Mouse (Mus musculus): ENCODE data around the gene Hmga1. TPM values are rescaled to one million over a fixed set of nuclear protein-coding genes. Genes with fewer than 3 reads are reported as not detected.

Hmga1 gene
- total and polyA plus RNA-seq, 3 experiments, result 131 to 1,702 (median 270) TPM

DNA sequence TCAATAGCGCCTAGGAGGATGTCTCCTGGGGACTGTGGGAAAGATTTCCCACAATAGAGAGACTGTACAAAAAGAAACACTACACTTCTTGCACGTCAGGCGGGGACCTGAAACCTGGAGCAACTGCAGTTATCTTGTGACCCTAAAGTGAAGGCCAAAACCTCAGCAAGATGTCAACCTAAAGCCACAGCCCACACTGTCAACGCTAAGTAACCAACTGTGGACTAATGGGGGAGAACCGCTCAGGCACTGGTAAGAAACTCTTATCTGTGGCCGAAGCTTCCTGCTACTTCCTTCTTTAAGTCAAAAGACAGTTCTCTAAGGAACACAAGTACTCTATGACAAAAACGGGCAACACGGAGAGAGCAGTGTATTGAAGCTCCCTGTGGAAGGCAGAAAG is 31.9 kb downstream of the Hmga1 start:
- DNase-seq (ENCODE audit: low spot score) (no peak), ATAC-seq (ENCODE audit: extremely low read depth, insufficient number of reproducible peaks, low FRiP score, poor library complexity, severe bottlenecking) (0 out of 2 replicates have a peak, but pooled peaks have one; percentile 11)
- H3K4me3 ChIP-seq (ENCODE audit: low read depth, low read length), result no peak overlapping the region; the same call in 1 of the 2 replicates
- H3K27me3 ChIP-seq (ENCODE audit: insufficient read depth, low read length), result no peaks in the 10 kb centered on the region
- no peak for TF ChIP-seq TAL1 (conservative IDR thresholded peaks at IDR 0.05; ENCODE audit: low read depth, low read length)
- no peak for TF ChIP-seq POLR2AphosphoS5 (IDR thresholded peaks at IDR 0.05; ENCODE audit: insufficient replicate concordance, low read depth, low read length)
- TF ChIP-seq GATA1 (IDR thresholded peaks at IDR 0.05; ENCODE audit: borderline replicate concordance, low read length), result no peak
- TF ChIP-seq GATA2 (IDR thresholded peaks at IDR 0.05; ENCODE audit: borderline replicate concordance, low read depth, low read length), result no peak
- no peak for TF ChIP-seq CTCF (IDR thresholded peaks at IDR 0.05; ENCODE audit: low read depth, low read length)
- peaks cover 74% of the 10 kb centered on the region for H3K4me1 ChIP-seq (ENCODE audit: insufficient read depth, low read depth, low read length)
- peaks cover 91% of the 10 kb centered on the region for H3K36me3 ChIP-seq (replicated peaks)
- no peaks in the 10 kb centered on the region for H3K9me3 ChIP-seq (replicated peaks)

- H3K4me1 ChIP-seq (ENCODE audit: insufficient read depth, low read depth, low read length), result peaks cover 55% of the 10 kb centered on the region
- H3K9me3 ChIP-seq (replicated peaks), result no peaks in the 10 kb centered on the region
- ATAC-seq (ENCODE audit: extremely low read depth, insufficient number of reproducible peaks, low FRiP score, poor library complexity, severe bottlenecking) (no peak), DNase-seq (ENCODE audit: low spot score) (no peak)
- no peak overlapping the region for H3K4me3 ChIP-seq (ENCODE audit: low read depth, low read length)
- no peak for TF ChIP-seq TAL1 (conservative IDR thresholded peaks at IDR 0.05; ENCODE audit: low read depth, low read length)
- TF ChIP-seq GATA1 (IDR thresholded peaks at IDR 0.05; ENCODE audit: borderline replicate concordance, low read length), result no peak
- no peak for TF ChIP-seq POLR2AphosphoS5 (IDR thresholded peaks at IDR 0.05; ENCODE audit: insufficient replicate concordance, low read depth, low read length)
- peaks cover 95% of the 10 kb centered on the region for H3K36me3 ChIP-seq (replicated peaks)
- H3K27me3 ChIP-seq (ENCODE audit: insufficient read depth, low read length), result no peaks in the 10 kb centered on the region
Measured at GRCm38 (mm10) chr17:27591826-27592564, 35.7 kb downstream of the Hmga1 start.

- H3K4me1 ChIP-seq (ENCODE audit: insufficient read depth, low read depth, low read length), result peaks cover 50% of the 10 kb centered on the region
- no peaks in the 10 kb centered on the region for H3K27me3 ChIP-seq (ENCODE audit: insufficient read depth, low read length)
- H3K4me3 ChIP-seq (ENCODE audit: low read depth, low read length), result no peak overlapping the region
- peaks cover 93% of the 10 kb centered on the region for H3K36me3 ChIP-seq (replicated peaks)
- H3K9me3 ChIP-seq (replicated peaks), result no peaks in the 10 kb centered on the region
- ATAC-seq (ENCODE audit: extremely low read depth, insufficient number of reproducible peaks, low FRiP score, poor library complexity, severe bottlenecking), result no peak
- TF ChIP-seq GATA2 (IDR thresholded peaks at IDR 0.05; ENCODE audit: borderline replicate concordance, low read depth, low read length) (no peak), CTCF (IDR thresholded peaks at IDR 0.05; ENCODE audit: low read depth, low read length) (no peak), POLR2AphosphoS5 (IDR thresholded peaks at IDR 0.05; ENCODE audit: insufficient replicate concordance, low read depth, low read length) (no peak), GATA1 (IDR thresholded peaks at IDR 0.05; ENCODE audit: borderline replicate concordance, low read length) (no peak), TAL1 (conservative IDR thresholded peaks at IDR 0.05; ENCODE audit: low read depth, low read length) (no peak)
- DNase-seq (ENCODE audit: low spot score), result no peak
Measured at GRCm38 (mm10) chr17:27592565-27592910, 36.2 kb downstream of the Hmga1 start.

DNA sequence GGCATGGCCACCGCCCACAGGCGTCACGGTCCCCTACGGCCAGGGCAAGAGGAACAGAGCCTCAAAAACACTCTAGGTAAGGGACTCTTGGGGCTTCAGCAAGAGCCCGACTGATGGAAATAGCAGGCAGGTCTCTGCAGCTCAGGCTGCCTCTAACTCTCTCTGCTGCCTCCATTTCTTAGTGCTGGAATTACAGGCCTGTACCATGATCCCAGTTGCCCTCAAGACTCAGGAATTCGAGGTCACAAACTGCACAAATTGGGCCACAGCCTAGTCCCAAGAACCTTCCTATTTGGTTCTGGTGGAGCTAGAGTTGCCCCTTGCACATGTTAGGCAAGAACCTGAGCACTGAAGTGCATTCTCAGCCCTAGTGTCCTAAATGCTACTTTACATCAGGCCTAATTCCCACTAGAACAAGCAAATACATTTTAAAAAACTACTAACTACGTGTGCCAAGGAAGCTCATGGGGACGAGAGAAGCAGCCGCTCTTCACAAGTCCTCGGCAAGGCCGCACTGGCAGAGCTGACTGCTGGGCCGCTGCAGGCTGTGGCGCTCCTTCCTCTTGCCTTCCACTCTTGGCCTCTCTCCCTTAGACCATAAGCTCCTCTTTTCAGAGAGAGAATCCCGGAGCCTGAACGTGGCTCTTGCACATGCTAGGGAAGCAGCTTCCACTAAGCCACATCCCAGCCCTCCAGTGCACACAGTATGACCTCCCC is 39.5 kb downstream of the Hmga1 start:
- no peak overlapping the region for H3K4me3 ChIP-seq (ENCODE audit: low read depth, low read length)
- TF ChIP-seq CTCF (IDR thresholded peaks at IDR 0.05; ENCODE audit: low read depth, low read length) (no peak), TAL1 (conservative IDR thresholded peaks at IDR 0.05; ENCODE audit: low read depth, low read length) (no peak), GATA1 (IDR thresholded peaks at IDR 0.05; ENCODE audit: borderline replicate concordance, low read length) (no peak), GATA2 (IDR thresholded peaks at IDR 0.05; ENCODE audit: borderline replicate concordance, low read depth, low read length) (no peak), POLR2AphosphoS5 (IDR thresholded peaks at IDR 0.05; ENCODE audit: insufficient replicate concordance, low read depth, low read length) (no peak)
- ATAC-seq (ENCODE audit: extremely low read depth, insufficient number of reproducible peaks, low FRiP score, poor library complexity, severe bottlenecking), result no peak
- peaks cover 30% of the 10 kb centered on the region for H3K4me1 ChIP-seq (ENCODE audit: insufficient read depth, low read depth, low read length)
- no peaks in the 10 kb centered on the region for H3K9me3 ChIP-seq (replicated peaks)
- DNase-seq (ENCODE audit: low spot score), result no peak
- H3K36me3 ChIP-seq (replicated peaks), result peaks cover 79% of the 10 kb centered on the region
- H3K27me3 ChIP-seq (ENCODE audit: insufficient read depth, low read length), result no peaks in the 10 kb centered on the region

- H3K4me1 ChIP-seq (ENCODE audit: insufficient read depth, low read depth, low read length), result peaks cover 31% of the 10 kb centered on the region
- TF ChIP-seq POLR2AphosphoS5 (IDR thresholded peaks at IDR 0.05; ENCODE audit: insufficient replicate concordance, low read depth, low read length), result no peak
- TF ChIP-seq GATA2 (IDR thresholded peaks at IDR 0.05; ENCODE audit: borderline replicate concordance, low read depth, low read length), result no peak
- peaks cover 78% of the 10 kb centered on the region for H3K36me3 ChIP-seq (replicated peaks)
- no peak for ATAC-seq (ENCODE audit: extremely low read depth, insufficient number of reproducible peaks, low FRiP score, poor library complexity, severe bottlenecking)
- no peaks in the 10 kb centered on the region for H3K9me3 ChIP-seq (replicated peaks)
- DNase-seq (ENCODE audit: low spot score), result no peak
- H3K4me3 ChIP-seq (ENCODE audit: low read depth, low read length), result no peak overlapping the region
- H3K27me3 ChIP-seq (ENCODE audit: insufficient read depth, low read length), result no peaks in the 10 kb centered on the region
Measured at GRCm38 (mm10) chr17:27596376-27597190, 40.3 kb downstream of the Hmga1 start.

GRCm38 (mm10) chr17:27600286-27600685 is 44.0 kb downstream of the Hmga1 start:
- H3K4me1 ChIP-seq (ENCODE audit: insufficient read depth, low read depth, low read length), result peaks cover 53% of the 10 kb centered on the region

More at GRCm38 (mm10) chr17:27600286-27600685, 44.0 kb downstream of the Hmga1 start:
- TF ChIP-seq CTCF (IDR thresholded peaks at IDR 0.05; ENCODE audit: low read depth, low read length), result no peak
- TF ChIP-seq GATA1 (IDR thresholded peaks at IDR 0.05; ENCODE audit: borderline replicate concordance, low read length), result no peak
- no peak for TF ChIP-seq POLR2AphosphoS5 (IDR thresholded peaks at IDR 0.05; ENCODE audit: insufficient replicate concordance, low read depth, low read length)
- no peak for TF ChIP-seq TAL1 (conservative IDR thresholded peaks at IDR 0.05; ENCODE audit: low read depth, low read length)
- no peak for TF ChIP-seq GATA2 (IDR thresholded peaks at IDR 0.05; ENCODE audit: borderline replicate concordance, low read depth, low read length)
- Histone ChIP-seq H3K4me3 (ENCODE audit: low read depth, low read length) (no peak overlapping the region), H3K36me3 (replicated peaks) (peaks cover 80% of the 10 kb centered on the region), H3K9me3 (replicated peaks) (no peaks in the 10 kb centered on the region), H3K27me3 (ENCODE audit: insufficient read depth, low read length) (no peaks in the 10 kb centered on the region)
- no peak for ATAC-seq (ENCODE audit: extremely low read depth, insufficient number of reproducible peaks, low FRiP score, poor library complexity, severe bottlenecking)
- DNase-seq (ENCODE audit: low spot score), result no peak
